7 mouse cellular contexts compared by ENCODE assay signal in the genomic region with DNA sequence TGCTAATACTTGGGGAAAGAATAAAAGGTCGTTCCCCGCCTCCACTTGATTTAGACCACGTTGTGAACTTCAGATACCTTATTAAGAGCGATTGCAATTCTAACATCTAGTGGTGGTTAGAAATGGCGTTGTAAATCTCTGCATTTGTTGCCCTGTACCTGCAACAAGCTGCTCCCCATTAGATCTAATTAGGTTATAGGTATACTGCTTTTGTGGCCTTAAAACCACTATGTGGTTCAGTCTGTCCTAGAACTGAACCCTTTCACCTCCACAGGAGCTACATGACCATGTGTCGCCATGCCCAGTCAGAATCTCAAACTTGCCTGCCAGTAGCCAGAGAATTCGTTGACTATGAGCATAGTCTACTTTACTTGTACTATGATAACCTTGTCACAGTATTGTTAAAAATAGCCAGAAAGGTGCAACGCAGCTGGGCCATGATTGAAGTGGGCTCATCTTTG. TPM values are rescaled to one million over a fixed set of nuclear protein-coding genes. Genes with fewer than 3 reads are reported as not detected.
DNase-seq lines count a peak whose midpoint lies in the region; ATAC-seq lines count a peak whose summit lies in the region.

No protein-coding gene starts in this region.

- H3K4me3 ChIP-seq in forebrain, embryonic 14.5 days (ENCODE audit: low read depth, low read length): peak overlapping the region; percentile 95
- H3K4me3 ChIP-seq in liver, embryonic 11.5 days (ENCODE audit: low read depth, low read length): peak overlapping the region; percentile 95

- peaks cover 19% of the 10 kb centered on the region for H3K4me1 ChIP-seq in forebrain, embryonic 14.5 days (ENCODE audit: control insufficient read depth, insufficient read depth, low read length)
- peaks cover 15% of the 10 kb centered on the region; the same call in 1 of the 2 replicates for H3K4me1 ChIP-seq in liver, embryonic 11.5 days (replicated peaks; ENCODE audit: control insufficient read depth, insufficient read depth, low read length)

- H3K27ac ChIP-seq in forebrain, embryonic 14.5 days (ENCODE audit: low read depth, low read length): peak overlapping the region; percentile 91
- H3K27ac ChIP-seq in liver, embryonic 11.5 days (ENCODE audit: low read depth, low read length): peak overlapping the region; percentile 83; the same call in 1 of the 2 replicates

- no peaks in the 10 kb centered on the region for H3K27me3 ChIP-seq in forebrain, embryonic 14.5 days (replicated peaks; ENCODE audit: control insufficient read depth, insufficient read depth, low read length)
- H3K27me3 ChIP-seq in liver, embryonic 11.5 days (replicated peaks; ENCODE audit: control insufficient read depth, insufficient read depth, low read length): no peaks in the 10 kb centered on the region

- peak overlapping the region; percentile 96 for H3K9ac ChIP-seq in forebrain, embryonic 14.5 days (ENCODE audit: low read length)
- H3K9ac ChIP-seq in liver, embryonic 11.5 days (ENCODE audit: low read depth, low read length): peak overlapping the region; percentile 98

- H3K4me2 ChIP-seq in forebrain, embryonic 14.5 days (ENCODE audit: low read length): peak overlapping the region; percentile 79
- H3K4me2 ChIP-seq in liver, embryonic 11.5 days: peak overlapping the region; percentile 65

- 31% methylated on average over 8 of the region's 8 CpGs for WGBS in forebrain, embryonic 14.5 days
- WGBS in liver, embryonic 11.5 days: 30% methylated on average over 8 of the region's 8 CpGs

- no peak for ATAC-seq in forebrain, embryonic 14.5 days
- no peak for ATAC-seq in liver, embryonic 11.5 days (replicated peaks; ENCODE audit: low FRiP score)

- DNase-seq in 3T3-L1 (ENCODE audit: low read depth, low spot score): peak; percentile 31
- DNase-seq in A20 (ENCODE audit: low read depth, low spot score): peak; percentile 51
- no peak for DNase-seq in forebrain, embryonic 14.5 days (ENCODE audit: low spot score)
- no peak for DNase-seq in liver, embryonic 11.5 days (ENCODE audit: low spot score)
- DNase-seq in embryo, embryonic 10 days (ENCODE audit: low spot score): no peak
- no peak for DNase-seq in embryo, embryonic 11 days
- DNase-seq in urinary bladder, postnatal 36 days (ENCODE audit: low spot score in 2 of 2): no peak

- peaks cover 5% of the 10 kb centered on the region for H3K36me3 ChIP-seq in forebrain, embryonic 14.5 days (ENCODE audit: control insufficient read depth, insufficient read depth, low read length)
- H3K36me3 ChIP-seq in liver, embryonic 11.5 days (ENCODE audit: control insufficient read depth, insufficient read depth, low read length): peaks cover 5% of the 10 kb centered on the region; the same call in 1 of the 2 replicates

- H3K9me3 ChIP-seq in forebrain, embryonic 14.5 days (replicated peaks; ENCODE audit: control insufficient read depth, low read length): no peaks in the 10 kb centered on the region
- no peaks in the 10 kb centered on the region for H3K9me3 ChIP-seq in liver, embryonic 11.5 days (ENCODE audit: control insufficient read depth, low read length)

RNA-seq across cellular contexts. Expression of a gene that starts 0.4 kb away (rescaled TPM):
- polyA plus RNA-seq in forebrain, embryonic 14.5 days (2014; fragmentation: Nextera tagmentation; extraction: Ambion mirVana): 353 and 411 TPM in 2 replicates
- 419 and 426 TPM in 2 replicates for polyA plus RNA-seq in liver, embryonic 11.5 days (2014; fragmentation: Nextera tagmentation; extraction: Ambion mirVana)

Comparison
In these comparisons a context has a peak if more than half of its experiments do, and no peak if none do; other contexts are left out.
1. DNase-seq: peak in 3T3-L1 (single experiment) and A20 (single experiment); none in forebrain, embryonic 14.5 days (single experiment), liver, embryonic 11.5 days (single experiment), embryo, embryonic 10 days (single experiment), embryo, embryonic 11 days (single experiment) and urinary bladder, postnatal 36 days (0 of 2).